Mouse (Mus musculus) neural tube, embryonic 12.5 days (tissue): ENCODE measurements around the gene Mamdc2. TPM values are rescaled to one million over a fixed set of nuclear protein-coding genes. Genes with fewer than 3 reads are reported as not detected.
A peak's percentile ranks its signal among the peaks of the same experiment; 100 is the strongest.
"Not testable (repeated sequence)": the region's sequence is repeated elsewhere in the genome, so short reads cannot be mapped to it uniquely, and the experiment has no call there.

Source experiments
- ATAC-seq: fragments of 200-750 bp; cut with Nextera tagmentation; 2 replicates; pipeline ENCODE4 v1.8.0; 2017; ENCODE audit warnings: low read depth, mild to moderate bottlenecking, moderate TSS enrichment, moderate library complexity; ENCODE audit not compliant: low FRiP score
- H3K27ac ChIP-seq: fragments of 300-500 bp; sonication (generic); 2 replicates; pipeline ENCODE4 v1.5.1; 2016
- H3K27me3 ChIP-seq: fragments of 300-500 bp; sonication (generic); replicated peaks from 2 replicates; pipeline ENCODE4 v1.6.1; 2016; ENCODE audit warnings: mild to moderate bottlenecking
- H3K36me3 ChIP-seq: fragments of 300-500 bp; sonication (generic); 2 replicates; pipeline ENCODE4 v1.6.1; 2016; ENCODE audit warnings: mild to moderate bottlenecking
- H3K4me1 ChIP-seq: fragments of 300-500 bp; sonication (generic); 2 replicates; pipeline ENCODE4 v1.6.1; 2016
- H3K4me2 ChIP-seq: fragments of 300-500 bp; sonication (generic); replicated peaks from 2 replicates; pipeline ENCODE4 v1.6.1; 2016; ENCODE audit warnings: mild to moderate bottlenecking
- H3K4me3 ChIP-seq: fragments of 300-500 bp; sonication (generic); 2 replicates; pipeline ENCODE4 v1.5.1; 2016
- H3K9ac ChIP-seq: fragments of 300-500 bp; sonication (generic); 2 replicates; pipeline ENCODE4 v1.6.1; 2016; ENCODE audit warnings: mild to moderate bottlenecking
- H3K9me3 ChIP-seq: fragments of 300-500 bp; sonication (generic); 2 replicates; pipeline ENCODE4 v1.6.1; 2016; ENCODE audit warnings: mild to moderate bottlenecking
- WGBS: fragments of 180-500 bp; shearing (Covaris S2); methylation state at CpG from one replicate; pipeline ENCODE4 v1.1.7; 2016; 5-methylcytosine and 5-hydroxymethylcytosine counted together
- polyA plus RNA-seq: library from polyadenylated mRNA; unstranded; fragments of >200 nt; fragmentation: Nextera tagmentation; extraction: Ambion mirVana; gene quantifications from 2 replicates; pipeline ENCODE4 v1.2.1, GENCODE M21; 2016

The Mamdc2 gene
- 2.3 and 2.4 TPM in 2 replicates for polyA plus RNA-seq

DNA sequence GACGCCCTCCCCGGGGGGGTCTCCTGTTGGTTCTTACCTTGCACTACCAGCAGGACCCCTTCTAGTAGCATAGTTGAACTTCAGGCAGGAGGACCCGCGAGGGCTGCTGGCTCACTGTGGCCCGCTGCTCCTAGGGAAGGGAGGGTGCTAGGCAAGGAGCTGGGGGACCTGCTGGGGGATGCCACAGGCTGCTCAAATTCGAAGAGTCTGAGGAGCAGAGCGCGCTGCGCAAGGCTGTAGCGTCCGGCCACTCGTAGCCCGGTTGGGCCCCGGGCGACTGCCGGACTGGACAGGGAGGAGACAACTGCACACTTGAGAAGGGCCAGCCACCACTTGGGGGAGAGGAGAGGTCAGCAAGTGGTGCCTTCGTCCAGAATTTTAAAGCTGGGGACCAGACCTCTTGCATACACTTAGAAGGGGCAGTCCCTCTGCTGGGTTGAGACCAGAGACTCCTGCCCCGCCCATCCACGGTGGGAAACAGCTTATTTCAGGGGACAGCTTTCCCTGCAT is at the start of gene Mamdc2:
Gene Mamdc2, minus strand, starts transcription at position 455 of the 510 bp plus-strand sequence.
- Histone ChIP-seq H3K27ac (no peak within 1 kb of the TSS), H3K9ac (peak within 1 kb of the TSS; percentile 48)

DNA sequence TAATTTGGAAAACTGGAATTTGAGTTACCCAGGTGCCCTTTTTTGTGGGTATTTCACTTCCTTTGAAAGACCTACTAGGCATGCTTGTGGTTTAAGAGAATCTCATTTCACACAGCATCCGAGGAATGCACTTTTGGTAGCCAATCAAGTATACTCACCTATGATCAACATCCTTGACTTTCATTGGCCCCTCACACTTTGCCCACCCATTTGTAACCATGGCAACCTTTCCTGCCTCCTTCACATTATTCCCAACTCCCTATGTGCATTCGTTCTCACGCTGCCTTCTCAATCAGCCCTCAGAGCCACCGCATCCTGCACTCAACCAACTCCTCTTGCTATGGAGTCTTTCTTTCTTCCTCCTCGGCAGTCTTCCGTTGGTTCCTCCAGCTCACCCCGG is 49.8 kb upstream of the Mamdc2 start:
- no peak overlapping the region for H3K27ac ChIP-seq
- H3K36me3 ChIP-seq, result no peaks in the 10 kb centered on the region
- H3K9ac ChIP-seq, result no peak overlapping the region
- H3K27me3 ChIP-seq, result no peaks in the 10 kb centered on the region
- no peaks in the 10 kb centered on the region for H3K4me1 ChIP-seq
- 82% methylated on average over 7 of the region's 7 CpGs for WGBS
- no peak overlapping the region for H3K4me3 ChIP-seq
- H3K9me3 ChIP-seq, result no peaks in the 10 kb centered on the region
- no peak overlapping the region for H3K4me2 ChIP-seq
- ATAC-seq, result no peak

More for the DNA sequence above, at the start of gene Mamdc2:
- peak; percentile 54; the same call in 1 of the 2 replicates for ATAC-seq
- no peaks in the 10 kb centered on the region for H3K36me3 ChIP-seq
- H3K27me3 ChIP-seq, result 0 out of 2 replicates have a peak, but pooled peaks cover 8% of the 10 kb centered on the region
- under 1% methylated on average over 19 of the region's 19 CpGs for whole genome bisulfite sequencing
- H3K4me2 ChIP-seq, result peak within 1 kb of the TSS; percentile 94
- H3K4me3 ChIP-seq, result peak within 1 kb of the TSS; percentile 39
- no peaks in the 10 kb centered on the region; the same call in 1 of the 2 replicates for H3K9me3 ChIP-seq
- H3K4me1 ChIP-seq, result peaks cover 18% of the 10 kb centered on the region

DNA sequence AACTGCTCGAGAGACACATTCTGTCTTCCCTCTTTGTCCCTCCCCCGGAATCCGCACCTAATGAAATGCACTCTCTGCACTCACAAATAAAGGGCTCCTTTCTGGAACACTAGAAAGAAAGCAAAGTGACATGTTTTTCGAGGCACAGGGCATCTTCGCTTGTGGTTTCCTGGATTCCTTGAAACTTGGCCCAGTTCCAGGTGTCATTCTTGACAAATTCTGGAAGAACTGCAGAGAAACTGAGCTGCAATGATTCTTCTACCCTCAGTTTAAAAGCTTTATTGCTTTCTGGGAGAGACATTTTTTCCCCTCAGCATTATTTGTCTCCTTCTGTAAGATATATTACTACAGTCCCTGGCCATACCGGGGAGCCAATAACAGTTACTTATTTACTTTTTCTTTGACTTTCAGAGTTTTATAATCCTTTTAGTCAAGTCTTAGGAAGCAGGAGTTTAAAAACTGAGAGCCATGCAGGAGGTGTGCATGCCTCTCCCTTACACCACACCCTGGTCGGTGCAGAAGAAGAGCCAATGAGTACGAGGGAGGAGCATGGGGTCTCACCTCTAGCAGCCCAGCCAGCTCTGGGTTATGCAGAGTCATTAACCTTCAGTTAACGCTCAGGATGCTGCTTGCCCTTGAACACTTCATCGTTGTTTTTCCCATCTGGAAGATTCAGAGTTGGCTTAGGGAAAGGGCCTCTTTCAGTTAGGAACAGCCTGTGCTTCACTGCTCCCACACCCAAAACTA is 49.1 kb upstream of the Mamdc2 start:
- Histone ChIP-seq H3K9me3 (no peaks in the 10 kb centered on the region), H3K4me2 (no peak overlapping the region), H3K27me3 (no peaks in the 10 kb centered on the region), H3K4me1 (no peaks in the 10 kb centered on the region), H3K4me3 (no peak overlapping the region), H3K36me3 (no peaks in the 10 kb centered on the region), H3K9ac (no peak overlapping the region), H3K27ac (no peak overlapping the region)
- WGBS, result 64% methylated on average over 10 of the region's 10 CpGs
- ATAC-seq, result no peak

DNA sequence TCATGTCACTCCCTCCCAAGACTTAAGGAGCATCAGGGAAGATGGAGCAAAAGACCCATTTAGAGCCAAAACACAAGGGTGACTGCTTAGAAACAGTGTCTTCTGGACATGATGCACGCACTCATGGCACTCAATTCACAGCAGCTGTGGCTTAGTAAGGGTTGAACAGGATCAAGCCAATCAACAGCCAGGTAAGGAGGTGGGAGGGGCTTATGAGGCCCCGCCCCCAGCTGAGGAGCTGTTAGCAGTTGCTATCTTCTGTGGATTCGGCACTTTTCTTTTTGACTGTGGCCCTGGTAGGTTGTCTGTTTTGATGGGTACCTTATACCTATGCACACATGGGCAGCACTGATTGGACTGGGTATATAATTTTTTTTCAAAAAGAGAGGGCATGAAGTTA is 48.3 kb upstream of the Mamdc2 start:
- no peaks in the 10 kb centered on the region for H3K4me1 ChIP-seq
- no peaks in the 10 kb centered on the region for H3K9me3 ChIP-seq
- no peak overlapping the region for H3K4me3 ChIP-seq
- ATAC-seq, result no peak
- no peak overlapping the region for H3K4me2 ChIP-seq
- no peaks in the 10 kb centered on the region for H3K36me3 ChIP-seq
- H3K27me3 ChIP-seq, result no peaks in the 10 kb centered on the region
- H3K9ac ChIP-seq, result no peak overlapping the region
- no peak overlapping the region for H3K27ac ChIP-seq
- 89% methylated on average over 3 of the region's 3 CpGs for WGBS

DNA sequence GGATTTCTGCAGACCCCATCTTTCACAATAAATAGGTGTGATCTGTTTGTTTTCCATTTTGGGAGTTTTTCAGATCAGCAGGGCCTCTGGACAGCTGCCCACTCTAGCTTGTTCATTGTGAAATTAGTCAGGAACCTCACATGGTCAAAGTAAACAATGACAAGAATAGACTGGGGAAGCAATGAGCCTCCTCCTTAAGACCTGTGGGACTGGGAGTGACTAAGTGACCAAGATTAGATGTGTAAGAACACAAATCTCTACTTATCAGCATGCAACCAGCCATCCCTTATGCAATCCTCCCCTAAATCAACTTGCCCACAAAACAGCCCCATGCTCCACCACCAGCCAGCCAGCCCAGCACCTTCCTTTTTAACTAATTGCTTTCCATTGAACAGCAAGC is 44.4 kb upstream of the Mamdc2 start:
- H3K27me3 ChIP-seq, result no peaks in the 10 kb centered on the region
- H3K36me3 ChIP-seq, result no peaks in the 10 kb centered on the region

DNA sequence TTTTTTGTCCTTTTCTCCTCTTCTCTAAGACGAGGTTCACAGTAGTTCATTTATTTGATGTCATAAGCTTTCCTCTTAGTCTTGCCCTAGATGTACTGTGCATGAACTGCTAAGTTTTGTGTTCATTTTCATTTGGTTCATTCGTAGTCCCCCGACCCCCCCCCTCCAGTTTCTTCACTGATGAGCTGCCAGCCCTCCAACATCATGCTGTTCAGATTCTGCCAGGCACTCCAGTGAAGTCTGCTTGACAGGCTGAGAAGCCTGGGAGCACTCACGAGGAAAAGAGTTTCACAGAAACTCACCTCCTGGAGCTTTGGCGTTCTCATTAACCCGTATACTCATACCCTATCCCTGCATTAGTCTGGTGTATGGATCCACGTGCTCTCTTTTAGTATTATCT is 42.5 kb upstream of the Mamdc2 start:
- not testable (repeated sequence) for H3K36me3 ChIP-seq, H3K9me3 ChIP-seq, H3K27me3 ChIP-seq, H3K4me3 ChIP-seq, H3K4me1 ChIP-seq, ATAC-seq, H3K9ac ChIP-seq, H3K4me2 ChIP-seq, H3K27ac ChIP-seq
- 41% methylated on average over 7 of the region's 7 CpGs for WGBS

More for the DNA sequence above, 44.4 kb upstream of the Mamdc2 start:
- Histone ChIP-seq H3K4me1 (no peaks in the 10 kb centered on the region), H3K9ac (no peak overlapping the region), H3K9me3 (no peaks in the 10 kb centered on the region), H3K4me2 (no peak overlapping the region), H3K27ac (no peak overlapping the region), H3K4me3 (no peak overlapping the region)
- ATAC-seq, result no peak

DNA sequence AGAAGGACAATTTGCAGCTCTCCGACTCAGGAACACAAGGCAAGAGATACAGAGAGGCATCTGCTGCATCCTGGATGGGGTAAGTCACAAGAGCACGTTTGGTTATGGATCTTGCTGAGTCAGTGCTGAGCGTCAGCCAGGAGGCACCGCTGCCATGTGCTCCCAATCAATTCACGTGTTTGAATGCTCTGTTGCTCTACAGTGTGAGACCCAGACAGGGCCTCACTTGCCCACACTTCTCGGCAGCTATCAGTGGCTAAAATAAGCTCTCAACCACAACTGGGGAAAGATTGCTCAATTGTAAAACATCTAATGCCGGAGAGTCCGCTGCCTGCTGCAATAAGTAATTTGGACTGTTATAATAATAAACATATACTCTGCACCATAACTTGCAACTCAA is 41.5 kb upstream of the Mamdc2 start:
- Histone ChIP-seq H3K9ac (no peak overlapping the region), H3K4me3 (no peak overlapping the region), H3K4me1 (no peaks in the 10 kb centered on the region), H3K4me2 (no peak overlapping the region), H3K27me3 (no peaks in the 10 kb centered on the region), H3K27ac (no peak overlapping the region), H3K9me3 (no peaks in the 10 kb centered on the region), H3K36me3 (no peaks in the 10 kb centered on the region)
- ATAC-seq, result no peak
- 60% methylated on average over 8 of the region's 8 CpGs for WGBS

DNA sequence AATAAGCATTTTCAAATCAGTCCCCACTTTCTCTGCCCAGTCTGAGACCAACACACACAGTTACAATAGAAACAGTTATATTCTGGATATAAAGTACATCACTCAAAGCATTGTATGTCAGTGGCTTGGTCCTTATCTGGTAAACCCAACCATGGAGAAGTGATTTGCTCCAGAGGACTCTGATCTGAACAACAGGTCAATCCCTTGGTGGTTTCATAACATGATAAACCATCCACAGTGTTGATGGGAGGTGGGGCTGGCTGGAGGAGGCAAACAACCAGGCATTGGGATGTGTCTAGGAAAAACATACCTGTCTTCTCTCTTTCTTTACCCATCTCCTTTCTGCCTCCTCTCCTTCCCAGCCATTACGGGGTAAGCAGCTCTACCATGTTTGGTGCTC is 39.2 kb upstream of the Mamdc2 start:
- Histone ChIP-seq H3K4me3 (no peak overlapping the region), H3K4me1 (no peaks in the 10 kb centered on the region)
- 77% methylated on average over 1 of the region's 1 CpGs for WGBS

DNA sequence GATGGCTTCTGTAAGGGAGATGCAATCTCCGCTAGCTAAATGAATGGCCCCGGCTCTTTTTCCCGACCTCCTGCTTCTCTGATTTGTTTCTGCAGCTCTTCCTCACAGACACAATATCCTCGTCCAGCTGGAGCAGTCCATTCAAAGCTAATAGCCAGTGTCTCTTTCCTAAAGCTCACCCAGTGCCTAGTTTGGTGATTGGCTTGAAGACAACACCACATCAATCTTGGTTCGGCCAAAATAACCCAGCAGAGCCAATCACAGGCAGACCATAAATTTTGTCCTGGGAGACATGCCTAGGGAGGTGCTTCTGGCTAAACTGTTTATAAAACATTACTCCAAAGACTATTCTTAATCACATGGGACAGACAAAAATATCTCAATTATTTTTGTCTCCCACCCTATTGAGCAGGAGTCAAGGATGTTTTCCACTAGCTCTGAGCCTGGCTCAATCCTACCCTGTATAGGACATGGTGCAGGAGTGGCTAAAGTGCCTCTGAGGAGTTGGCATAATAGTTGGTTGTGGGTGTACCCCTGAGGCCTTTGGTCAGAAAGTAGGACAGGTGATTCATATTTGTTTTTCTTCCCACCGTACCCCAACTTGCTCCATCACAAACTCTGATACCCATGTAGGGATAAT is 38.5 kb upstream of the Mamdc2 start:
- WGBS, result 65% methylated on average over 6 of the region's 6 CpGs
- no peaks in the 10 kb centered on the region for H3K4me1 ChIP-seq

More for the DNA sequence above, 39.2 kb upstream of the Mamdc2 start:
- H3K36me3 ChIP-seq, result no peaks in the 10 kb centered on the region
- no peak overlapping the region for H3K27ac ChIP-seq
- no peaks in the 10 kb centered on the region for H3K27me3 ChIP-seq
- H3K9me3 ChIP-seq, result no peaks in the 10 kb centered on the region
- no peak overlapping the region for H3K9ac ChIP-seq
- no peak overlapping the region for H3K4me2 ChIP-seq
- no peak for ATAC-seq

DNA sequence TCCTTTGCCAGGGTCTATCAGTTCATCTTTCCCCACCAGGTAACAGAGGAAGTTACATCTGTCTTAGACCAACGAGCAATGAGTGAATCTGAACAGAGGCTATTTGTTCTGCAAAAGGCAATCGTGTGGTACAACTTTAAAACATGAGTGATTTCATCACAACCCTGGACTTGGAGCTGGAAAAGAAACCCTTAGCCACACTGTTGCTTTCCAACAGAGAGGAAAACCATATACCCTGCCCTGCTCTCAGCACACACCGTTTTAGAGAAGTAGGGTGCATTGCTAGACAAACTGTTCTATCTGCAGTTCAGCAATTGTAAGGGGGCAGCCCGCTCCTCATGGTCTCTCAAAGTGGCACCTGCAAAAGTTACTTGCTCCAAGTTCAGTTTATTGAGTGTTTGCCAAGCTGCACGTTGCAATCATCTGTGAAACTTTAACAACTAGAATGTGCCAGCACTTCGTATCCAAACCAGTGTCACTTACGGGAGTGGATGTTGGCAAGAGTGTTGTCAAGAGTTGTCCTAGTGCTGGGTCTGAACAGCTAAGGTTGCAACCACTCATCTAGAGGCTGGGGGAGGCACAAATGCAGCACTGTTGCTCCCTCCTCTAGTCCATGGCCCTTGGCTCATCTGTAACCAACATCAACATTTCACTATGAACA is 37.8 kb upstream of the Mamdc2 start:
- H3K4me2 ChIP-seq, result no peak overlapping the region
- H3K9ac ChIP-seq, result no peak overlapping the region
- no peak overlapping the region for H3K27ac ChIP-seq
- H3K4me1 ChIP-seq, result no peaks in the 10 kb centered on the region
- H3K9me3 ChIP-seq, result no peaks in the 10 kb centered on the region
- ATAC-seq, result no peak
- no peak overlapping the region for H3K4me3 ChIP-seq
- no peaks in the 10 kb centered on the region for H3K36me3 ChIP-seq
- no peaks in the 10 kb centered on the region for H3K27me3 ChIP-seq
- 89% methylated on average over 7 of the region's 7 CpGs for WGBS

More for the DNA sequence above, 38.5 kb upstream of the Mamdc2 start:
- Histone ChIP-seq H3K4me3 (no peak overlapping the region), H3K9ac (no peak overlapping the region), H3K9me3 (no peaks in the 10 kb centered on the region), H3K36me3 (no peaks in the 10 kb centered on the region), H3K4me2 (no peak overlapping the region), H3K27ac (no peak overlapping the region), H3K27me3 (no peaks in the 10 kb centered on the region)
- ATAC-seq, result no peak

DNA sequence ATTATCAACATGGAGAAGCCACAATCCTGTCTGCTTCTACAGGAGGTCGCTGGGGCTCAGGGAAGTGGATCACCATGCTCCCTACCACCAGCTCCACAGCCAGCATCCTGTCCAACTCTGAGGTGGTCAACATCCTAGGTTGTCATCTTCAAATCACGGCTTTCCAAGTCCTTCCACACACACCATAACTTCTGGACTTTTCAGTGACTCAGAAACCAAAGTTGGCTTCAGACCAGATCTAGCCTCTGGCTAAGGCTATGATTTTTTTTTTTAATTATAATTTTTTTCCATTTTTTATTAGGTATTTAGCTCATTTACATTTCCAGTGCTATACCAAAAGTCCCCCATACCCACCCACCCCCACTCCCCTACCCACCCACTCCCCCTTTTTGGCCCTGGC is 34.3 kb upstream of the Mamdc2 start:
- not testable (repeated sequence) for H3K4me1 ChIP-seq, H3K27ac ChIP-seq, H3K4me3 ChIP-seq, H3K36me3 ChIP-seq, H3K9me3 ChIP-seq, H3K4me2 ChIP-seq, H3K9ac ChIP-seq, H3K27me3 ChIP-seq, ATAC-seq
- 88% methylated on average over 2 of the region's 2 CpGs for WGBS

DNA sequence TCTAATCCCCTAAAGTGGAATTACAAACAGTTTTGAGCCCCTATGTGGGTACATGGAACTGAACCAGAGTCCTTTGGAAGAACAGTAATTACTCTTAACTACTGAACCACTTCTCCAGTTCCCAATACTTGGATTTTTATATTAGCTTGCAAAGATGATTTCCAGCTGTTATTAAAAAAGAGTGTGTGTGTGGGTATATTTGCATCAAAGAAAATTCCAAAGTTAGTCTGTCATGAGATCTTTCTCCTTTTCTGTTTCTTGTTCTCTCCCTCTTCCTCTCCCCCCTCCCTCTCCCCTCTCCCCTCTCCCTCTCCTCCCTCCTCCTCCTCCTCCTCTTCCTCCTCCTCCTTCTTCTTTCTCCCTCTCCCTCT is 31.3 kb upstream of the Mamdc2 start:
- no peak for ATAC-seq
- no peak overlapping the region for H3K4me3 ChIP-seq
- no peak overlapping the region for H3K27ac ChIP-seq
- no peaks in the 10 kb centered on the region for H3K4me1 ChIP-seq
- H3K9me3 ChIP-seq, result no peaks in the 10 kb centered on the region
- no peak overlapping the region for H3K4me2 ChIP-seq
- H3K9ac ChIP-seq, result no peak overlapping the region
- H3K27me3 ChIP-seq, result no peaks in the 10 kb centered on the region
- H3K36me3 ChIP-seq, result no peaks in the 10 kb centered on the region
